Mouse (Mus musculus) central nervous system, embryonic 14 days (tissue): ENCODE measurements around the gene Slc35f1. TPM values are rescaled to one million over a fixed set of nuclear protein-coding genes. Genes with fewer than 3 reads are reported as not detected.

Source experiments
- polyA plus RNA-seq: library from polyadenylated mRNA; depleted of rRNA; stranded (reverse); fragments of >200 nt; gene quantifications from 2 replicates; pipeline ENCODE4 v1.2.3, GENCODE M21; 2012; rRNA removed

Gene Slc35f1
- 35.4 and 40.1 TPM in 2 replicates for polyA plus RNA-seq

DNA sequence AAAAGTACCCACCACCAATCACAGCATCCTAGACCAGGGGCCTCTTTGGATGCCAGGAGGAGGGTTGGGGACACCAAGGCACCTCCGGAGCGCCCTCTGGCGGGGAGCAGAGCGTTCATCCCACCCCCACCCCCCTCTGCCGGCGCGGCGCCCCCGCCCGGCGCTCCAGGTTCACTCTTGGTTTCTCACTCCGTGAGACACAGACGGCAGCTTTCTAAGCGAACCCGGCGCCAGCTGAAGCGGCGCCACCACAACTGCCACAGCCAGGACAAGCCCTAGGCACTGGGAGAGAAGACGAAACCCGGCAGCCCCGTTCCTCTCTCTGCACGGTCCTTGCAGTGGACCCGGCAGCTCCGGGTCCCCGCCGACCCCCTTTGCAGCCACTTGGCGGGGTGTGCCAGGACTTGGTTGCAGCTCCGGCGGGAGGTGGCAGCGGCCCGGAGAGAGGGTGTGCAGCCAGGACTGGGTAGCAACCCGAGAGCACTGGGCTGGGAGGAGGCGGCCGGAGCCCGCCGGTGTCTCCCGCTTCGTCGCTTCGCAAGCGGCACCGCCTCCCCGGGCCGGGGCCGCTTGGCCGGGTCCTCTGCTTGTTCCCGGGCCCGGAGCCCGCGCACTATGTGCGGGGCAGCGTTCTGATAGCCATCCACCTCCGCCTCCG lies at the start of gene Slc35f1:
Slc35f1 (plus strand) TSS at position 200 of the 658 bp plus-strand sequence.

